Mouse (Mus musculus): ENCODE data around the gene AU022252. TPM values are rescaled to one million over a fixed set of nuclear protein-coding genes. Genes with fewer than 3 reads are reported as not detected.
"Not testable (repeated sequence)": the region's sequence is repeated elsewhere in the genome, so short reads cannot be mapped to it uniquely, and the experiment has no call there.

Gene AU022252
- 28.7 and 29.4 TPM in 2 replicates for polyA plus RNA-seq (2015; fragmentation: Nextera tagmentation; extraction: Ambion mirVana)

DNA sequence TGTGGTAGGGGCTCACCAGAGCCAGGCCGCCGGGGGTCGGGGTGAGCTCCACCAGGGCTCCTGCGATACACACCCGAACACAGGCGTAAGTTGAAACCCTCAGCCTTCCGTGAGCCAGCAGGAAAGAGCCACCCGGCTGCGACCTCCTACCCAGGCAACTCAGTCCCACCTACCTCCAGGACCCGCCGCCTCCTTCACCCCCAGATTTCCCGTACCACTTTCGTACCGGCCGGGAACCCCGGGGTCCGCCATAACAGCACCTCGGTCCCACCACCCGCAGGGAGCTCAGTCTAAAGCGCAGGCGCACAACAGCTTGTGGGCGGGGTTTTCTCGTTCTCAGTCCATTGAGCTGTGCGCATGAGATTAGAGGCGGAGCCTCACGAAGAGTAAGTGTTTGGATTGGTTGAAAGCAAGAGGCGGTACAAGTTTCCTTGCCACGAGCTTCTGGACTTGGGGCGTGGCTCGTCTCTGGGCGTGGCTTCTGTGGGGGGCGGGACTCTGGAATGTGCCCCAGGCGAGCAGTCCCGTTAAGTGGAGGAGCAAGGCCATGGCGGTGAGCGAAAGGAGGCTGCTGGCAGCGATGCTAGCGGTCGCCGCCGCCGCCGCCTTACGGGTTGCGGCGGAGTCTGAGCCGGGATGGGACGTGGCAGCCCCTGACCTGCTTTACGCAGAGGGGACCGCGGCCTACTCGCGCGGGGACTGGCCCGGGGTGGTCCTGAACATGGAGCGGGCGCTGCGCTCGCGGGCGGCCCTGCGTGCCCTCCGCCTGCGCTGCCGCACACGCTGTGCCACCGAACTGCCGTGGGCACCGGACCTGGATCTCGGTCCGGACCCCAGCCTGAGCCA is at the start of gene AU022252, which contains the start of gene P3h1:
Gene AU022252 (minus strand): TSS at position 303 of the 846 bp plus-strand sequence.
Gene P3h1 (plus strand): TSS at position 506 of the 846 bp plus-strand sequence.
- H3K9ac ChIP-seq = peak within 1 kb of the TSS; percentile 75
- peaks cover 27% of the 10 kb centered on the region for H3K4me1 ChIP-seq (replicated peaks)
- H3K36me3 ChIP-seq = peaks cover 28% of the 10 kb centered on the region
- under 1% methylated on average over 70 of the region's 71 CpGs for WGBS
- no peaks in the 10 kb centered on the region for H3K27me3 ChIP-seq
- no peaks in the 10 kb centered on the region for H3K9me3 ChIP-seq
- H3K4me3 ChIP-seq = peak within 1 kb of the TSS; percentile 95
- peak within 1 kb of the TSS; percentile 78 for H3K27ac ChIP-seq (replicated peaks)
- peak within 1 kb of the TSS; percentile 86 for H3K4me2 ChIP-seq
- peak; percentile 97 for ATAC-seq (ENCODE audit: low FRiP score, low read depth)

DNA sequence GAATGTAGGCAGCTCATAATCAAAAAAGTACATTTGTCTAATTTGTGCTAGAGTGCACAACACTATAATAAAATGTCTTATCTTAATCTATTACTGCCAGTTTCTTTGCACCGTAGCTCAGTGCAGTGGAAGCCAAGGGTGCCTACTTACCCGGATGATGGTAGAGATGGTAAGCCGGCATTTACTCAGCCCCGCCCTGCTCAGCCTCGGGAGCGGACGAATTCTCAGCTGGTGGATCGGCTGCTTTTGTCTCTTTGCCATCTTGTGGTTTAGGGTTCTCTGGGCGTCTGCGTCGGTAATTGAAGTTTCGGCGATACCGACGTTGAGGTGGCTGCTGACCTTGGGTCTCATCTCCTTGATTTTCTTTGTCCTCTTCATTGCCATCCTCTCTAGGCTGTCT is 46.3 kb upstream of the AU022252 start:
- peaks cover 77% of the 10 kb centered on the region for H3K36me3 ChIP-seq
- not testable (repeated sequence) for ATAC-seq (ENCODE audit: low FRiP score, low read depth)
- 89% methylated on average over 15 of the region's 15 CpGs for WGBS

DNA sequence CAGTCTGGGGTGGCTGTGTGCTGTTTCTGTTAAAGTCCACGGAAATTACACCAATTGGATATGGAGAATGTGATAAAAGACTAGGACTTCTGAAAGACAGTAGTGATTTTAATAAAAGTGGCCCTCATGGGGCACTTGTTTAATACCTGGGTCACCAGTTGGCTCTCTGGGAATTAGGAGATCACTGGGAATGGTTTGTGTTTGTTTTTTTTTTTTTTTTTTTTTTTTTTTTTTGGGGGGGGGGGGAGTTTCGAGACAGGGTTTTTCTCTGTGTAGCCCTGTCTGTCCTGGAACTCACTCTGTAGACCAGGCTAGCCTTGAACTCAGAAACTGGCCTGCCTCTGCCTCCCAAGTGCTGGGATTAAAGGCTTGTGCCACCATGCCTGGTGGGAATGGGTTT is 43.2 kb upstream of the AU022252 start:
- Histone ChIP-seq H3K27me3 (no peaks in the 10 kb centered on the region), H3K4me2 (no peak overlapping the region), H3K9ac (no peak overlapping the region), H3K4me1 (replicated peaks) (no peaks in the 10 kb centered on the region), H3K9me3 (no peaks in the 10 kb centered on the region), H3K36me3 (peaks cover 79% of the 10 kb centered on the region), H3K4me3 (no peak overlapping the region), H3K27ac (replicated peaks) (peak overlapping the region; percentile 34; the same call in 1 of the 2 replicates)
- WGBS = 93% methylated on average over 1 of the region's 2 CpGs
- ATAC-seq (ENCODE audit: low FRiP score, low read depth) = no peak

More for the DNA sequence above, 46.3 kb upstream of the AU022252 start:
- H3K27ac ChIP-seq (replicated peaks); H3K4me1 ChIP-seq (replicated peaks); H3K27me3 ChIP-seq; H3K4me3 ChIP-seq; H3K4me2 ChIP-seq; H3K9ac ChIP-seq; H3K9me3 ChIP-seq: not testable (repeated sequence)

DNA sequence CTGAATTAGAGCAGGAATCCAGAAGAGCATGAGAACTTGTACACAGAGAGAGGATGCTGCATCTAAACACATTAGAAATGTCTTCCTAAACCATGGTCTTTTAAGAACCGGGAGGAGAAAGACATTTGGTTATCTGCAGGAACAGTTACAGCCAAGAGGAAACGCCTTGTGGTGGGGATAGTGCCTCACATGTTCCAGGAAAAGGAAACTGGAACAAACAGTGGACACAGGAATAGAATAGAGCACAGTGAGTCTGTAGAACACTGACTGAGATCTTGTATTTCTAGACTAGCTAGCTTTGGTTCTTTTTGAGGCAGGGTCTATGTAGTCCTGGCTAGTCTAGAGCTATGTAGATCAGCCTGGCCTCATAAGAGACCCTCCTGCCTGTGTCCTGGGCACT is 42.7 kb upstream of the AU022252 start:
- no peak overlapping the region for H3K9ac ChIP-seq
- WGBS = 92% methylated on average over 2 of the region's 2 CpGs
- H3K36me3 ChIP-seq = peaks cover 80% of the 10 kb centered on the region
- H3K9me3 ChIP-seq = no peaks in the 10 kb centered on the region
- H3K4me3 ChIP-seq = no peak overlapping the region
- no peaks in the 10 kb centered on the region for H3K4me1 ChIP-seq (replicated peaks)
- no peak for ATAC-seq (ENCODE audit: low FRiP score, low read depth)
- peak overlapping the region; percentile 34; the same call in 1 of the 2 replicates for H3K27ac ChIP-seq (replicated peaks)
- H3K27me3 ChIP-seq = no peaks in the 10 kb centered on the region
- no peak overlapping the region for H3K4me2 ChIP-seq

DNA sequence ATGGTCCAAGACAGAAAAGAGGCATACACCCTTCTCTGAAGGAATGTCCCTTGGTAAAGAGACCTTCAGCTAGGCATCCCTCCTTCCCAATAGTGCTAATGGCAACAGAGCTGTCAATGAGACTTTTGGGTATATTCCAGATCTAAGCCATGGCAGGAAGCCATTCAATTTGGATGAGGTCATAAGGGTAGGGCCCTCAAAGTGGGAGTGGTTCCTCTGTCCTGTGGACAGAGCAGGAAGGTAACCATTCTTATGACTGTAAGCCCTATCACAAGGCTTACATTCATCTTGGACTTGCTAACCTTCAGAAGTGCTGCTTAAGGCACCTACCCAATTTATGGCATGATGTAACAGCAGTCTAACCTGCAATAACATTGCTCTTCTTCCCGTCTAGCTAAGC is 42.1 kb upstream of the AU022252 start:
- Histone ChIP-seq H3K36me3 (peaks cover 81% of the 10 kb centered on the region), H3K27ac (replicated peaks) (no peak overlapping the region), H3K4me3 (no peak overlapping the region), H3K4me1 (replicated peaks) (no peaks in the 10 kb centered on the region), H3K27me3 (no peaks in the 10 kb centered on the region), H3K9me3 (no peaks in the 10 kb centered on the region), H3K9ac (no peak overlapping the region), H3K4me2 (no peak overlapping the region)
- ATAC-seq (ENCODE audit: low FRiP score, low read depth) = no peak
- 82% methylated on average over 1 of the region's 1 CpGs for WGBS

DNA sequence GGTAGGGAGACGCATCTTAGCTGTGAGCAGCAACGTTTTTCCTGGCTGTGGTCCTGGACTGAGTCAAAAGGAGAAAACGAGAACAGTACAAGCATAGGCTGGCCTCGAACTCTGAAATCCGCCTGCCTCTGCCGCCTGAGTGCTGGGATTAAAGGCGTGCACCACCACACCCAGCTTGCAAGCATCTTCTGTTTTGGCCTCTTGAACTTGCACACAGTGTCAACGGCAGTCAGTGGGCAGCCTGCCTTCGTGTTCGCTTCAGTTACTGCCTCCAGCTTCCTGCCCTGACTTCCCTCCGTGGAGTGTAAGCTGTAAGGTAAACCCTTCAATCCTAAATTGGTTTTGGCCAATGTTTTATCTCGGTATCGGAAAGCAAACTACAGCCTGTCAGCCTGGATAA is 34.1 kb upstream of the AU022252 start:
- Histone ChIP-seq H3K4me1 (replicated peaks) (no peaks in the 10 kb centered on the region), H3K9ac (no peak overlapping the region), H3K36me3 (peaks cover 18% of the 10 kb centered on the region), H3K4me2 (no peak overlapping the region), H3K27ac (replicated peaks) (no peak overlapping the region), H3K9me3 (no peaks in the 10 kb centered on the region), H3K4me3 (no peak overlapping the region), H3K27me3 (no peaks in the 10 kb centered on the region)
- ATAC-seq (ENCODE audit: low FRiP score, low read depth) = no peak
- WGBS = 81% methylated on average over 13 of the region's 13 CpGs

DNA sequence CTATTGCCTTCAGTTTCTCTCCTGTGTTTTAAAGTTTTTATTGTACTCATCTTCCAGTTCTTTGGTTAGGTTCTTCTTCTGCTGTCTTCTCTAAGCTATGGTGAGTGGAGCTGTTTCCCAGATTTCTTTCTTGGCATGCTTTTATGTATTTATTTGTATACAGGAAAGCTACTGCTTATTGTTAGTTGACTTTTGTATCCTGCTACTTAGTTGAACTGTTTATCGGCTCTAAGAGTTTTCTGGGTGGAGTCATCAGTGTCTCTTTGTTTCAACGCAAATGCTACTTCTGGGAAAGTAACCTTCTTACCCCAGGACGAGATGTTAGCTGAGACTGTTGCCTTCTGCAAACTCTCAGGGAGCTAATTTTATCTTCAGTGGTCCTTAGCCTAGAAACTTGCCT is 30.9 kb upstream of the AU022252 start:
- no peaks in the 10 kb centered on the region for H3K4me1 ChIP-seq (replicated peaks)
- WGBS = 78% methylated on average over 3 of the region's 3 CpGs
- H3K4me3 ChIP-seq = no peak overlapping the region
- no peaks in the 10 kb centered on the region for H3K27me3 ChIP-seq
- no peaks in the 10 kb centered on the region; the same call in 1 of the 2 replicates for H3K36me3 ChIP-seq
- ATAC-seq (ENCODE audit: low FRiP score, low read depth) = no peak
- H3K9ac ChIP-seq = no peak overlapping the region
- no peak overlapping the region for H3K27ac ChIP-seq (replicated peaks)
- H3K4me2 ChIP-seq = no peak overlapping the region
- H3K9me3 ChIP-seq = no peaks in the 10 kb centered on the region

DNA sequence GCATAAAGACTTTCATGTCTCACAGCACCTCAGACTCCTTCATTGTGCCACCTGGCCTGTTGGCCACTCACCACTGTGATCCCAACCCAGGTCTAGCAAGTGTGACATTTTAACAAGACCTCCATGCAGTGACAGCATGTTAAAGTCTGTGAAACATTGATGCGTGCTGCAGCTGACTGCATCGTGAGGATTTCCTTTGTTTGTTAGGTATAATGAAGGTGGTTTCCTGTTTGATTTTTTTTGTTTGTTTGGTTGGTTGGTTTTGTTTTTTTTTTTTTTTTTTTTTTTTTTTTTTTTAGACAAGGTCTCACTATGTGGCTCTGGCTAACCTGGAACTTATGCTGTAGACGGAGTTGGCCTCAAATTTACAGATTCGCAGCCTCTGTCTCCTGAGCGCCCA is 30.0 kb upstream of the AU022252 start:
- Histone ChIP-seq H3K27ac (replicated peaks) (no peak overlapping the region), H3K4me3 (no peak overlapping the region), H3K9me3 (no peaks in the 10 kb centered on the region), H3K9ac (no peak overlapping the region), H3K27me3 (no peaks in the 10 kb centered on the region), H3K4me2 (no peak overlapping the region), H3K4me1 (replicated peaks) (no peaks in the 10 kb centered on the region), H3K36me3 (no peaks in the 10 kb centered on the region; the same call in 1 of the 2 replicates)
- ATAC-seq (ENCODE audit: low FRiP score, low read depth) = no peak
- WGBS = 92% methylated on average over 5 of the region's 5 CpGs

DNA sequence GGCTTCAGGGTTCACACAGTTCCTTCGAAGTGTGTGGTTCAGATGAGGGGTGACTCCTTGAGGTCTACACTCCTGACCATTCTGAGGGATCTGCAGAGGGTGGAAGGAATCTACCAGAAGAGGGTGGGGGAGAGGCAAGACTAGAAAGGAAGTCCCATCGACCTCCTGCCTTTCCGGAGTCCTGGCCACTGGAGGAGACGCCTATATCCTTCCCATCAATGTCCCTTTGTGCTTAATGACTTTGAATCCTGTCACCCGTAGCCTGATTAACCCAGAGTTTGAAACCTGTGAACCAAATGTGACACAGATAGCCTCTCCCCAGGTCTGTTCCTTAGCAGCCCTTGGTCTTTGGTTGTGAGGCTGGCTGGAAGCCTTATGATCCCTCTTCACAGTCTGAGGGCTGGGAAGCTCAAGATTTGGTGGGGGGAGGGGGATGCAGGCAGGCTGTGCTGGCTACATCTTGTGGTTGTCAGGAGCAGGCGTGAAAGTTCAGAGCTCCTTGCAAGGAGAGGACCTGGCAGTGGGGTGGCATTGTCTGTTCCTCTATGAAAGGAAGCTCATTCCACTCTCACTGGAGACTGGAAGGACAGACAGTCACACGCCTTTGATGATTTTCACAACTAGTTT is 28.7 kb upstream of the AU022252 start:
- no peaks in the 10 kb centered on the region for H3K9me3 ChIP-seq
- H3K27me3 ChIP-seq = no peaks in the 10 kb centered on the region
- H3K9ac ChIP-seq = no peak overlapping the region
- ATAC-seq (ENCODE audit: low FRiP score, low read depth) = no peak
- no peak overlapping the region for H3K4me2 ChIP-seq
- H3K4me1 ChIP-seq (replicated peaks) = no peaks in the 10 kb centered on the region
- no peak overlapping the region for H3K4me3 ChIP-seq
- no peaks in the 10 kb centered on the region; the same call in 1 of the 2 replicates for H3K36me3 ChIP-seq
- no peak overlapping the region for H3K27ac ChIP-seq (replicated peaks)
- WGBS = 64% methylated on average over 7 of the region's 7 CpGs

DNA sequence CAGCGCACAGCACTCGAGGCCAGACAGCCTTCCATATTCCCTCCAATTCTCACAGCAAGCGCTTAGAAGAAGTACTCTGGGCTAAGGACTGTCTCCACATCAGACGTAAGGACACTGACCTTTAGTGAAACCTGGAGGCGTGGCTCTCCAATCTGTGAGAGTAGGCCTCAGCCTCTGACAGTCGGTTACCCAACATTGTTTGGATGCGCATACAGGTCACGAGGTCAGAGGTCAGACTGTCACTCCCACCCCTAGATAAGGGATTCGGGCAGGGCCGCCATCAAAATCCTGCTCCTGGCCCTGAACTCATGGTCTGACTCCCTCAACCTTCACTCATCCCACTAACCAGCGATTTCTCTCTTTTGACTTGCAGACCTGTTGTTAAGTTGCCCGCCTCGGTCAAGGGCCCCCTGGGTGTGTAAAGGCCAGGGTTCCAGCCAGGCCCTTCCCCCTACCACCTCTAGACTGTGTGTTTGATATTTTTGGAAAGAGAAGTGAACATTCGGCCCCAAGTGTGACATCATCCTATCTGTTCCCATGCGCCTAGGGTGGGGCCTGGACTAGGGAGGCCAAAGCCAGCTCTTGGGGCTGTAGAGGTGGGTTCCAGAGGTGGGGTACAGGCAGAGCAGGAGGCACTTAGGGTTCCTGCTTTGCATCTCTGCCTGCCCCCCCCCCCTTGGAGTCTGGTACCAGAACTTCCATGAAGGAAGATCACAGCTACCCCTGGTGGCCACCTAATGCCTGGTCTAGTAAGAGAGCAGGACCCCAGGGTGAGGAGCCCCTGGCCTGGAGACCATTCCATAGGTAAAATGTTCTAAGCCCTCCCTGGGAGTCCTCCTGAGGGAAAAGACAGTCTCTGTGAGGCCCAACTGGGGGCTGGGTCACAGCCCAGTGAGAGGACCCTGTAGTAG is 27.1 kb upstream of the AU022252 start:
- ATAC-seq (ENCODE audit: low FRiP score, low read depth) = no peak
- WGBS = 77% methylated on average over 15 of the region's 15 CpGs
- Histone ChIP-seq H3K9ac (no peak overlapping the region), H3K4me2 (no peak overlapping the region), H3K27me3 (no peaks in the 10 kb centered on the region), H3K4me1 (replicated peaks) (peaks cover 8% of the 10 kb centered on the region; the same call in 1 of the 2 replicates), H3K36me3 (no peaks in the 10 kb centered on the region), H3K27ac (replicated peaks) (no peak overlapping the region), H3K9me3 (no peaks in the 10 kb centered on the region), H3K4me3 (no peak overlapping the region)

DNA sequence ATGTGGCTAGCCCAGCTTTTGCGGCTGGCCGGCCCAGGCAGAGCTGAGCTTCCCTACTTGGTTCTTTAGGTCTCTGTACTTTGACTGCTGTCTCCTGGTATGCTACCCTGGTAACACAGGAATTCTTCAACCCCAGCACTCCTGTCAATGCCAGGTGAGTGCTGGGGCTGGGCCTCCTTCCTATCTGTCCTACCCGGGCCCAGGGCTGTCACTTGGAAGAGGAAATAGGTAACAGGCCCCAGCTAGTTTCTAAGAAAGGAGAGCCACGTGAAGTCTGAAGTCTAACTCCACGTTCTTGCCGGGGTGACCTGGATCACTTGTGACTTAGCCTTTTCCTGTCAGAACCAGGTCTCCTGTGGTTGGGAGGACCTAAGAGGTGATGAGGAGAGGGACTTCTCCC is 24.6 kb upstream of the AU022252 start:
- H3K27ac ChIP-seq (replicated peaks) = no peak overlapping the region
- H3K27me3 ChIP-seq = no peaks in the 10 kb centered on the region
- H3K9me3 ChIP-seq = no peaks in the 10 kb centered on the region
- H3K4me3 ChIP-seq = no peak overlapping the region
- ATAC-seq (ENCODE audit: low FRiP score, low read depth) = no peak
- H3K36me3 ChIP-seq = no peaks in the 10 kb centered on the region
- H3K4me2 ChIP-seq = no peak overlapping the region
- H3K9ac ChIP-seq = no peak overlapping the region
- 83% methylated on average over 6 of the region's 6 CpGs for WGBS
- peaks cover 20% of the 10 kb centered on the region for H3K4me1 ChIP-seq (replicated peaks)

Measured in hindbrain, embryonic 15.5 days (tissue).